Mouse (Mus musculus): ENCODE measurements around the gene Steap4.
A peak's percentile ranks its signal among the peaks of the same experiment; 100 is the strongest.
"Not testable (repeated sequence)": the region's sequence is repeated elsewhere in the genome, so short reads cannot be mapped to it uniquely, and the experiment has no call there.

Steap4 gene

DNA sequence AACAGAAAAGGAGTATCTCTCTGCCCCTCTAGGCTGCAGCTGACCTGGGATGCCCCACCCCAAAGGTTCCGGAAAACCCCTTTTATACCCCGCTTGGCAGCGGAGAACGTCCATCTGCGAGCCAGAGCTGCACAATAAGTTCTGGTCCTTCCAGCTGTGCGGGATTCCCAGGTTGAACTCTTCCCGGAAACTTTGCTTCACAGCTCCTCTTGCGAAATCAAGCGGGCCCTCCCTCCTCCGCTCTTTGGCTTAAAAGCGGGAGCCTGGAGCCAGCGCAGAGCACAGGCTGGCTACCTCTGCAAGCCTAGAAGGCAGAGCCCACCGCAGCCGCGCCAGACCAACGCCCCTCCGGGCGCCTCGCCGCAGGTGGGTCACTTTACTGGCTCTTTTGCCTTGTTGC lies at the start of gene Steap4:
Gene Steap4, plus strand, starts transcription at position 282 of the 400 bp plus-strand sequence.
- DNase-seq (ENCODE audit: low read depth): no peak

DNA sequence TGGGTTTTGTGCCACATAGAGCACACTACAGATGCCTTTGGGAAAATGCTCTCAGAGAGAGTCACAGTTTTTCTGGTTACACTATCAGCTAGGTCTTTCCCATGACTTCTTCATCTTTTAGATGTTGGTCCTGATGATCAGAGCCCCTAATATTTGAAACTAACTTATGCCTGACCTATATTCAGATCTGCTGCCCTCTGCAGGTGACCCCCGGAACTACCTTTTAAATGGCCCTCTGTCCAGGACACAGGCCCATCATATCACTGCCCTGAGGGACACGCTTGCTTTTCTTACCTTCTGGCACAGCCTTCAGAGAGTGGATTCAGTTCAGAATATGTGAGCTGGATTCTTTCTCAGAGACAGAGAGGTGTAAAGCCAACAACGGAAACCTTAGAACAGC lies 48.3 kb upstream of the Steap4 start:
- DNase-seq (ENCODE audit: low read depth): no peak

DNA sequence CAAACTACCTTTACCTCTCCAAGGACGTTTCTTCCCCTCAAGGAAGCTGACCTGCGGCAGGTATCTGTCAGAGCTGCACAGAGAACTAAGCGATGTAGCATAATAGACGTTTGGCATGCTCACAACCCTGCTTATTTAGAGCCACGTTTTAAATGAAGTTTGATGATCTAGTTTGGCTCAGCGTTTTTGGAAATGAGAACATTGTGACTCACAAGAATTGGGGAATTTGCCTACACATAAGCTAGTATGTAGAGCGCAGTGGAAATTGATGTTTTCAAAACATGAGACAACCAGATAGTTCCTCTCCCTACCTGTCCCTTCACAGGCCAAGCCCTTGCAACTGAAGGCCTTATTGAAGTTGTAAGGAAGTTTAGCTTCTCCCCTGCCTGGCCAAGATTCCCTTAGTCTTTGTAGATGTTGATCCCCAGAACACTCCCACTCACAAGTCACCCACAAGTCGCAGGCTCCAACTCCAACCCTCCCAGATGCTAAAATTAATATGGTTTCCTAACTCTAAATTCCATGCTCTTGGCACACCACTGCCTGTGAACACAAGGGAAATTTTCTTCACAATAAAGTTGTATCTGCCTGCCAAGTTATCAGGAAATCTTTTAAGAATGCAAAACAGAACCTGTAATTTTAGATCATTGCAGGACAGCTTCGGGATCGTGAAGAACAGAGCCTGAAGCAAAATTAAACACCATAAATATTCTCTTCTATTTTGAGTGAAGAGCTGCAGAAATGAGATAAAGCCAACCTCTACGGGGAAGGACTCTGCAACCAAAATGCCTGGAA lies 42.6 kb upstream of the Steap4 start:
- no peak for DNase-seq (ENCODE audit: low read depth)

DNA sequence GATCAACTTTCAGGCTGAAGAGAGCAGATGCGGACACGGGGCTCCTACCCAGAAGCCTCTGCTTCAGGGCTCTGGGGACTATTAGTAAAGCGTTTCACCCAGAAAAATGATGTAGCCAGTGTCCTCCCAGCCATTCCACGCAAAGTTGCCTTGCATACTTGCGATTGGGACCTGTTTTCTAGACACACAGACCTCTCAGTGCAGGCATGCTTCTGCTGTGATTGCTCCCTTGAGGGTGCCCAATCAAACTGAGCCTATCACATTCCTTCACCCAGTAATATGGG lies 42.0 kb upstream of the Steap4 start:
- no peak for DNase-seq (ENCODE audit: low read depth)

DNA sequence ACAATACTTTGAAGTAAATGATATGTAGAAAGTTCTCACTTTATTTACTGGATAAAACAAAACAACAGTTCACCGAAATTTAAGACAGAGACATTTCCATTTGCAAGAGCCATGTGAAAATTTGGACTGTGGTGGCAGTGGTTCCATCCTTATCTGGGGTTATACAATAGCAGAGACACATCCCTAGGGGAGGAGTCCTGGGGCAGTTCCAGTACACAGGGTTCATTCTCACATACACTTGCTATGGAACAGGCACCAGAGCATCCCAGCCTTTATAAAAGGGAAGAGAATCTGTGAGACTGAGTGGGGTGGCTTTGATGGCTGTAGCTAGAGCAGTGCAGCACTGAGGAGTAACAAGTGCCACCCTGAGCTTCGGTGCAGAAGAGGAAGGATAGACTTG lies 40.6 kb upstream of the Steap4 start:
- DNase-seq (ENCODE audit: low read depth): no peak

DNA sequence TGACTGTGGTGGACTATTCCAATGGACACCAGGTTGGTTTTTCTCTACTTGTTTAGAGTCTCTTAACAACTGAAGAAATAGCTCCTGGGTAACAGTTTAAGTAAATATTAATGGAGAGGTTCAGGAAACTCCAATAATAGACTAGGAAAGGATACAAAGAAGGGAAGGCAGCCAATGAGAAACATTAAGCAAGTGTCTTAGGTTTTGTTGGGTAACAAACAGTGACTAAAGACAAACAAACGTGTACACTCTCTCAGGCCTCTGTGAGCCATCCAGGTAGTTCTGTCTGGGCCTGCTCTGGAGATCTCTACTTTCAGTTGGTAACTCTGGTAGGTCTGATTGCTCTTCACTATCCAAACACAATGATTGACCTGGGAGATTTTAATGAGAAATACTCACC lies 37.5 kb upstream of the Steap4 start:
- DNase-seq (ENCODE audit: low read depth): no peak

DNA sequence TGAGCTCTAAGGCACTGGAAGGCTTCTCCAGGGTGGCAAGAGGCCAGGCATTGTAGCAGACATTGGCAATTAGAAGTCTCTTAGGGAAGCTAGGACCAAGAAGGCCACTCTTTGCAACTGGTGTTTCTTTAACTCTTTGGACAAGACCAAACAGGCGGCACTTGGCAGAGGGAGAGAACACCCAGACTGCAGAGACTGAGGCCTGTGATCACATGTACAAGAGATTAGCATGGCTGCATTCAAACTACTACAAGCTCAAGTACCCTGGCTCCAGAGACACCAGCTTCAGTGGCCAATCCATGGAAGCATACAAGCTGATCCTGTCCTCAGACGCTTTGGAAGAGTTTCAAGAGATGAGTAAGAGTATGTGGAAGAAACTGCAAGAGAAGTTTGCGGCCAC lies 36.6 kb upstream of the Steap4 start:
- DNase-seq (ENCODE audit: low read depth): no peak

DNA sequence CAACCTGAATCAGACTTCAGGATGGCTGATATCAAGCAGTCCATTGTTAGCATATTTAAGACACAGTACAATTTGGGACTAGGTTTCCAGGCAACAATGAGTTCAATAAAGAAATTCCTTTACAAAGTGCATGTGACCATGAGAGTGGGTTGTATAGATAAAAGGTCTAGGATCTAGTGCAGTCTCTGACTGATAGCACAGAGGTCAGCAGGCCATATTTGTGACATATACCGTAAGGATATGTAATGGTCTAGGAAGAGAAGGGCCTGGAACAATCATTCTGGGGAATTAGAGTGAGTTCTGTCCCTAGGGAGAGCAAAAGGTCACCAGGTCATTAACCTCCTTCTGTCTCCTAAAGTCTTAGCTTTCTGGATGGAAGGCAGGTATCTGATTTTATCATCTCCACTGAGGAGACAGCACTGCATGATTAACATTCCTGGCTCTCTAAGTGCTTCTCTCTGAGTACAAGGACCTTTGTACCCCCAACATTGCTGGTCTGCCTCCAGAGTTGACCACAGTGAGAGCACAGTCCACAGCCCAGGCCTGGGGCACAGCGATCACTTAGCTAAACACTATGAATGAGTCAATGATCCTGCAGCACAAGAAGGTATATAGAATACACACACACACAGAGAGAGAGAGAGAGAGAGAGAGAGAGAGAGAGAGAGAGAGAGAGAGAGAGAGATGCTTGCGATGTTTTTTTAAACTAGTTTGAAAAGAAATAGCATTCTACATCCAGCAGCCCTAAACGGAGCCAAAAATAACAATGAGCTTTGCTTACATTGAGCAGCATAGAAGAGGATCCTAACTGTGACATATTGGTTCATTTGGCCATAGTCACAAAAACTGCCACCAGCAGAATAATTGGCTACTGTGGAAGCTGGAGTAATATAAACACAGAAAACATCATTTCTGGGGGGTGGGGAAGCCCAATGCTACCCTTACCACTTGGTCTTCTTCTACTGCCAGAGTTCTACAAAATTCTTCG lies 27.7 kb upstream of the Steap4 start:
- no peak for DNase-seq (ENCODE audit: low read depth)

DNA sequence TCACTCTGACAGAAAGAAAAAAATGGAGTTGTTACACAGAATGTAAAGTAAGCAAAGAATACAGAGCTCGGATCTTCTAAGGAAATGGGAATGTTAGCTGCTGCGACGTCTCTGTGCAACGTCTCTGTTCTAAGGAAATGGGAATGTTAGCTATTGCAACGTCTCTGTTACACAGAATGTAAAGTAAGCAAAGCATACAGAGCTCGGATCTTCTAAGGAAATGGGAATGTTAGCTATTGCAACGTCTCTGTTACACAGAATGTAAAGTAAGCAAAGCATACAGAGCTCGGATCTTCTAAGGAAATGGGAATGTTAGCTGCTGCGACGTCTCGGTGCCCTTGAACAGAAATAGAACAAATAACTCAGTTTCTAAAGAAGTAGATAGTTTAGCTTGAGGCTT lies 26.8 kb upstream of the Steap4 start:
- not testable (repeated sequence) for DNase-seq (ENCODE audit: low read depth)

DNA sequence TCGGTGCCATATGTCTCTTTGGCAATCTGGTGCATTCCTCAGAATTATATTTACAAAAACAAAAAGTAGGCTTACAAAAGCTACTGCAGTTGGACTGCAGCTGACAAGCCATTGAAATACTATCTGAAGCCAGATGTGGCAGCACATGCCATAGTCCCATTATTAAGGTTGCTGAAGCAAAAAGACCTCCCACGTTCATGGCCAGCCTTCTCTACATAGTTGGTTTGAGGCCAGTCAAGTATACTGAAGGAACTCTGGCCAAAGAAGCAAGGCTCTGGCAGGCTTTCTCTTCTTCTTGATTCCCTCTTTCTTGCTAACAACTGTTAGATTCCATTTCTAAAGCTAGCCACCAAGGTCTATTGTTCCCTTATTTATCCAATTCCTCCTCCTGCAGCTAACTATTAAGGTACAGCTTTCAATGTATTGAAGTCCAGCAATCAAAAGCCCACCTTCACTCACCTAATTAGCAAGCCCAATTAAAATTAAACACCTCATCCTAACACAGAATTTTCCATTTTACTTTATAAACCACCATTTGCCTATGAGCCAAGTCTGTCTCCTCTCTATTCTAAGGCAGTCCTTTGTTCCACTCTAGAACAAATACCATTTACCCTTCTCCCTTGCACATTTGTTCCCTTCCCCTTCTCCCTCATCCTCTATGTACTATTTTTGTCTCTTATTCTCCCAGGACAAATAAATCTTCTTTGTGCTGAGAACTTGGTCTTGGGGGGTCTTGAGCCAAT lies 26.2 kb upstream of the Steap4 start:
- no peak for DNase-seq (ENCODE audit: low read depth)

DNA sequence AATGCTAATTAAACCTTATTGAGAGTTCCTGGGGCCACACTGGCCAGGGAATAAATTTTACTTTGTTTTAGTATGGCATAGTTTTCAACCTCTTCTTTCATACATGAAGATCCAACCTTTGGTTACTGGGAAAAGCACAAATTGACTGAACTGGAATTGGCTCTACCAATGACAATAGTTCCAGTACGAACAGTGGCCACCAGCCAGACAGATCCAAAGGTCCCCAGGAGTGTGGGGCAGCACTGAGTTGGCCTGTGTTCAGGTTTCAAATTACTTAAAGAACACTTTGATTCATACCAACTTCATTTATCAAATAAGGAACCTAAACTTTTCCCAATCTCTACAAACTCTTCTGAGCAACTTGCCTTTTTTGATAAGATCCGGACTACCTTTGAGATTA lies 5.4 kb upstream of the Steap4 start:
- DNase-seq (ENCODE audit: low read depth): no peak

DNA sequence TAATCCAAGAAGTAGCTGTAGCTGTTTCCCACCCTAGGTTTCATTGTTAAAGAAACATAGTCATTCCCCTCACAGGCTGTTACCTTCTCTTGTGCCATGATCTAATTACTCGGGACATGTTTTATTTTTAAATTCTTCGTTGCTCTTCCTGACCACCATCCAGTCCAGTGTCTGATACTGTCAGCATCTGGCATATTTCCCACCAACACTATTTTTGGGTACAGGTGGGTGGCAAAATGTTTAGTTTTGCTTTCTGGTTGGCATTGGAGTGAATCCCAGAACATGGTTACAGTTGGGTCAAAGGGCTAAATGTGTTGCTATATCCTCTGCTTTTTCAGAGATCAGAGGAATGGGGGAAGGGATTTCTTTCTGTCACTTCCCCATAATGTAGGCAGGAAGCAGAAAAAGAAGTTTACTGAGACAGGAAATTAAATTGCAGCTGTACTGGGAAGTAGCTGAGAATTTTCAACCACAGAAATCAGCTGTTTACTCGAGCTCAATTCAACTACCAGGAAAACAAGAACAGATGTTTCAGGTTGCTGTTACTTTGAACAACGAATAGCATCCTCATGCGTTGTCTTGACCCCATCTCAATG lies 4.8 kb upstream of the Steap4 start:
- DNase-seq (ENCODE audit: low read depth): no peak

DNA sequence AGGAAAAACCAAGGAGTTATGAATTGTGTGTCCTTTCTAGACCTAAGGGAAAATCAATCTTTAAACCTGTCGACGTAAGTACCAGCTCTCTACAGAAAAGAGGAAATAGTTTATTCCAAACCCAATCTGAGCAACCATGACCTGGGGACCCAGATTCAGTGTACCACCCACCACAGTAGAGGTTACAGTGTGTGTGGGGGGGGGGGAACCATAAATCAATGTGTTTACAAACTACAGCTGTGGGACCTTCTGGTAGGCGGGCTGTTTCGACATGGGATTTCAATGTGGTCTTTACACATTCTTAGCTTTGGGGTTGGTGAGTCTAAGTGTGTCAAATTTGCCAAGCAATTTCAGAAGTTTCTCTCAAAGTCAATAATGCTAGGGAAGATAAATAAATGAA lies 2.2 kb upstream of the Steap4 start:
- no peak for DNase-seq (ENCODE audit: low read depth)

DNA sequence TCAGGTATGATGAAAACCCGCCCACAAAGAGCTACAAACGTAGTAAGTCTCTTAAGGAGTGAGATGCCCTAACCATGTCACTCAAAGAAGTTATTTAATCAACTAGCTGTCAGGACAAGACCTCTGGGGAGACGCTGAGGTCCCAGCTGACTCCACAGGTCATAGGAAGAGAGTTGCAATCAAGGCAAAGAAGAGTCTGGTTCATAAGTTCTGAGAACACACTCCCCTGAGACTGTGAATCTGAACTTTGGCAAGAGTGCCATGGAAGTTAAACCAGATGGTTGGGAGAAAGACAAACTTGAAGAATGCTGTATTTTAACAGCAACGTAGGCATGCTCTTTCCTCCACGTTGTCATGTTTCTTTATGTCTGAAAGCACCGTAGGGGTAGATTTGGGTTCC lies 971 bp upstream of the Steap4 start:
- no peak for DNase-seq (ENCODE audit: low read depth)

DNA sequence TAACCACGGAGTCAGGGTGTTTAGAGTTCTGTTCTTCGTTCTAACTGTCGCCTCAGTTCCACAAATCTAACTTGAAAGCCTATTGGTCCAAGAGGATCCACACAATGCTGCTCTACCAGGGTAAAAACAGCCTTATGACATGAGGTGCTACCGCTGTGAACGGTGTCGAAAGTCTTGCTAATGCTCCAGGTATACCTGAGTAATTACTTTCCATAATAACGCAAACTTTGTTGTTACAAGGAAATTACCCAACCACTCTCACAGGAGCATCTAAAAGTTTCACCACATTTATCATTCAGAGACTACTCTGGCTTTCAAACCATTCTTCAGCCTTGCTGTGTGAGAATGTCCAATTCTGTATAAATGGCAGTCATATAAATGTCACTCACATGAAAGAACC lies 856 bp downstream of the Steap4 start:
- no peak for DNase-seq (ENCODE audit: low read depth)

DNA sequence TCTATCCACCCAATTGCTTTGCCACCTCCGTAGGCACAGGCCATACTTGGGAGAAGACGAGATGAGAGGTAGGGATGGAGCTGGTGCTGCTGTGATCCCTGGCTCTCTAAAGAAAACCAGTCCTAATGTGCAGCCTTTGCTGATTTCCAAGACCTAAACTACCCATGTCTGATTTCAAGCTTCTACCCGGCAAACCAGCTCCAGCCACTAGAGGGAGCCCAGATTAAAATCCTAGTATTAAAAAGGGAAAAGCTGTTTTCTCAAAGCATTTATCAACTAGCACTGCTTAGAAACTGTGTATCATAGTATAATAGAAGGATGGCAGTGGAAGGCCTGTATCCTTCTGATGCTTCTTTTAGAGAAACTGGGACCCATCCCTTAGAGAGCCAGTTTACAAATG lies 5.0 kb downstream of the Steap4 start:
- DNase-seq (ENCODE audit: low read depth): peak; percentile 7

DNA sequence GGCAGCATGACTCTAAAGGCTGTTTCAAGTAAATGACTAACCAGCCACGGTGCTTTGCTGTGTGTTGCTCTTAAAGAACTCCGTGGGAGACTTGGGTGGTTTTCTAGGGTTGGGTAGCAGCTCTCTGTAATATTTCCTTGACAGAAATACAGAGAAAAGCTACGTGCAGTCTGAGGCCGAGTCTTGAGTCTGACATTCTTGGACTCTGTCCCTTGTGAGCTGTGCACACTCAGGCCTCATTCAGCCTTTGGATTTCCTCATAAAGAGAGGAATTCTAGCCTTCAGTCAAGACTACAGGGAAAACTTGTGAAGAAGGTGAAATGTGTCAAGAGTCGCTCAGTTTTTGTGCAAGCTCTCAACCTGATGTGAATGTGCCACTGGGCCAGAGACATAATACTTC lies 7.9 kb downstream of the Steap4 start:
- no peak for DNase-seq (ENCODE audit: low read depth)

DNA sequence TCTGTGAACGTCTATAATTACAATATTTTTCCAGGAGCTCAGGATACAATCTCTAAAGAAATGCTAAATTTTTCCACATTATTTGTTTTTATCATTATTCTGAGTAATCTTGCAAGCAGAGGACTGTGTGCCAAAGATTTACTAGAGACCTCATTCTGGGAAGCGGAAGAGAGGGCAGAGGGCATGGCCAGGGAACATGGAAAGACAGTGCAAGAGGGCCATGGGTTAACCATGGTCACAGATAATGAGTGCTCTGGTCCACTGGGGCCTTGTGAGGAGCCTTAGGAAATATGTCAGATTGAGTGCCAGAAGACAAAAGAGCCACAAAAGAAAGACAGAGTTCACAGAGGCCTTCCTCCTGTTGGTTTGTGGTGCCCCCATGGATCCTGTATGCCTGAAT lies 12.0 kb downstream of the Steap4 start:
- no peak for DNase-seq (ENCODE audit: low read depth)

DNA sequence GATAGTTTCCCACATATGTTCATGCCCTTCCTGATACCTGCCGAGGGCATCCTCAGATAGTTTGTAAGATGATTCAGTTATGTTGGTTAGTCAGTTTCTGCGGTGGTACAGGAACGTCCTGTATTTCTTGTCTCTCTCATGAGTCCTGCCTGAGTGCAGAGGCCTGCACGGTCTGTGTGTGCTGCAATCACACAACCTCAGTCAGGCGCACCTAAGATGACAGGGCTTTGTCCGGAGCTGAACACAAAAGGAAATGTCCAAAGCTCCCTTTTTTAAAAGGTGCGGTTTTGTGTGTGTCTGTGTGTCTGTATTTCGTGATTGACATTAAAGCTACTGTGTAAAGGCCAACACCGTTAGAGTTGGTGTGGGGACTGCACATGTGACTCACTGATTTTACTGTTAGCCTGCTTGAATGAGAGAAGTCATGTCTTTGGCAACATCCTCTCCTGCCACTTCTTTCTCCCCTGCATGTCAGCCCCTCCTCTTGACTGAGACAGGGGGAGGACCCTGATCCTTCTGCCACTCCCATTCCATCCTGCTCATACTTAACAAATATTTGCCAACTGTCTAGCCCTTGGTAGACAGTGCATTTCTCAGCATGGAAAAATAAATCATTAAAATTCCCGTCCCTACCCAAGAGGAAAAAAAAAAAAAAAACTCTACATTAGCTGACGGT lies 14.4 kb downstream of the Steap4 start:
- no peak for DNase-seq (ENCODE audit: low read depth)

DNA sequence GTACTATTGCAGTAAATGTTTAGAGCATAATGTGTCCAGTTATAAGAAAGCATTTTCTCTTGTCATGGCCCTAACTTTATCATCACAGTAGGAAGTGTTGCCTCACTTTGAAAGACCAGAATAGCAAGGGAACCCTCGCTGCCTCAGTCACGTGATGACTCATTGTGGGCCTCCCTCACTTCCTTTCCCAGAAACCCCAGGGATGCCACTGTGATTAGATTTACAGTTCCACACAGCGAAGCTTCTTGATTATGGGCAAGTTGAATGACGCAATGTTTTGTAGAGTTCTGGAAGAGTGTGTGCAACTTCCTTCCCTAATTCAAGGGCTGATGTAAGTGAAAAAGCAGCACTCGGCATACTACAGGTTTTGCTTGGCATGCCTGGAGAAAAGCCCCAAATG lies 20.3 kb downstream of the Steap4 start:
- no peak for DNase-seq (ENCODE audit: low read depth)

DNA sequence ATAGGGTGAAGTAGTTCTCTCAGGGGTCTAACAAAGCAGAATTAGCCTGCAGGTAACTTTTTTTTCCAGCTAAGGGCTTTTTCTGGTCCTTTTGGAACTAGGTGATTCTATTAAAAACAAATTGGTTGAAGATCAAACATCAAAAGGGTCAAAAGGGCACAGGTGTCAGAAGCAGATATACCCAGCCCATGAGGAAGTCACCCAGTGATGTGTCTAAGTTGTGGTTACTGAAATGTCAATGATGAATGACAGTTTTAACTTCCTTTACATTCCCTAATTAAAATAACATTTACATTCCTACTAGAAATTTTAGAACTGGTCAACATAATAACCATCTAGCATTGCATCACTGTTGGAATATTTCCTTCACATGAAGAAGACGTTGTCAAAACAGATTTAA lies 27.7 kb downstream of the Steap4 start:
- no peak for DNase-seq (ENCODE audit: low read depth)

DNA sequence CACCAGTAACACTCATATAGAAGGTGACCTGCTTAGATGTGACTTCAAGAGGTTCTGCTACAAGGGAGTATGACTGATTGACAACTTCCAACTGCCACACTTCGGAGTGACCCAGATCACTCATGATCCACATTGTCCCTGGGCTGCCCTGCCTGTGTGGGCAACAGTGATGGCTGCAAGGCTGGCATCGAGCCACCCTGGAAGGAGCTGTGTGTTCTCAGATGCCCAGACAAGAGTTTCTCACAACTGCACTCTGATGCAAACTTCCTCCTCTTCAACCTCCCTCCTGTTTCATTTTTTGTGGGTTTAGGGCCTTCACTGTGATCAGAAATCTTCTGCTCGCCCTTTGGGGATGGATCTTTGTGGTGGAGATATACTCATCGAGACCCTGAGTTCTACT lies 28.2 kb downstream of the Steap4 start:
- no peak for DNase-seq (ENCODE audit: low read depth)

All from naive thymus-derived CD4-positive, alpha-beta T cell, adult 2 months (primary cell).